Mouse (Mus musculus) stomach, embryonic 14.5 days (tissue): ENCODE data around the gene Ccdc82. TPM values are rescaled to one million over a fixed set of nuclear protein-coding genes. Genes with fewer than 3 reads are reported as not detected.
A peak's percentile ranks its signal among the peaks of the same experiment; 100 is the strongest.

Experiments used
- ATAC-seq: fragments of 200-750 bp; cut with Nextera tagmentation; 2 replicates; pipeline ENCODE4 v1.8.0; 2017; ENCODE audit warnings: low read depth, moderate TSS enrichment; ENCODE audit not compliant: insufficient number of reproducible peaks, insufficient read depth, low FRiP score
- H3K27ac ChIP-seq: fragments of 300-500 bp; sonication (generic); 2 replicates; pipeline ENCODE4 v1.5.1; 2014; ENCODE audit warnings: mild to moderate bottlenecking, low read length, moderate library complexity, mixed read lengths
- H3K27me3 ChIP-seq: fragments of 300-500 bp; sonication (generic); 2 replicates; pipeline ENCODE4 v1.6.1; 2014; ENCODE audit warnings: low read length, control low read depth, mixed read lengths; ENCODE audit not compliant: control insufficient read depth, insufficient read depth
- H3K36me3 ChIP-seq: fragments of 300-500 bp; sonication (generic); 2 replicates; pipeline ENCODE4 v1.6.1; 2014; ENCODE audit warnings: mild to moderate bottlenecking, control low read depth, low read length, moderate library complexity, mixed read lengths; ENCODE audit not compliant: control insufficient read depth, insufficient read depth
- H3K4me1 ChIP-seq: fragments of 300-500 bp; sonication (generic); 2 replicates; pipeline ENCODE4 v1.6.1; 2014; ENCODE audit warnings: low read length, control low read depth, mixed read lengths; ENCODE audit not compliant: control insufficient read depth, insufficient read depth
- H3K4me2 ChIP-seq: fragments of 300-500 bp; sonication (generic); replicated peaks from 2 replicates; pipeline ENCODE4 v1.6.1; 2014; ENCODE audit warnings: low read depth, low read length, control low read depth
- H3K4me3 ChIP-seq: fragments of 300-500 bp; sonication (generic); 2 replicates; pipeline ENCODE4 v1.5.1; 2014; ENCODE audit warnings: low read depth, low read length, control low read depth
- H3K9ac ChIP-seq: fragments of 300-500 bp; sonication (generic); replicated peaks from 2 replicates; pipeline ENCODE4 v1.6.1; 2014; ENCODE audit warnings: low read depth, mild to moderate bottlenecking, control low read depth, low read length, moderate library complexity, mixed read lengths
- H3K9me3 ChIP-seq: fragments of 300-500 bp; sonication (generic); 2 replicates; pipeline ENCODE4 v1.6.1; 2016; ENCODE audit warnings: low read depth, low read length, control low read depth; ENCODE audit not compliant: control insufficient read depth
- WGBS: fragments of 180-500 bp; shearing (Covaris S2); extraction: QIAGEN DNeasy Blood & Tissue Kit; methylation state at CpG from one replicate; pipeline ENCODE4 v1.1.7; 2014; 5-methylcytosine and 5-hydroxymethylcytosine counted together
- polyA plus RNA-seq: library from polyadenylated mRNA; unstranded; fragments of >200 nt; fragmentation: Nextera tagmentation; extraction: Ambion mirVana; gene quantifications from 2 replicates; pipeline ENCODE4 v1.2.1, GENCODE M21; 2014

Gene Ccdc82
- polyA plus RNA-seq, 1 experiment from 2014 or later = 14.0 TPM

GRCm38 (mm10) chr9:13311094-13311493, 64.3 kb downstream of the Ccdc82 start:
- H3K36me3 ChIP-seq = no peaks in the 10 kb centered on the region
- 46% methylated on average over 2 of the region's 2 CpGs for WGBS
- H3K27me3 ChIP-seq = no peaks in the 10 kb centered on the region
- no peak for ATAC-seq
- no peaks in the 10 kb centered on the region for H3K9me3 ChIP-seq
- H3K4me3 ChIP-seq = no peak overlapping the region
- H3K4me2 ChIP-seq = no peak overlapping the region
- H3K27ac ChIP-seq = no peak overlapping the region
- H3K4me1 ChIP-seq = no peaks in the 10 kb centered on the region
- no peak overlapping the region for H3K9ac ChIP-seq

GRCm38 (mm10) chr9:13313923-13314322, 67.2 kb downstream of the Ccdc82 start:
- ATAC-seq = no peak
- no peaks in the 10 kb centered on the region for H3K9me3 ChIP-seq
- H3K36me3 ChIP-seq = no peaks in the 10 kb centered on the region
- H3K4me1 ChIP-seq = no peaks in the 10 kb centered on the region
- no peak overlapping the region for H3K27ac ChIP-seq
- WGBS = 86% methylated on average over 2 of the region's 2 CpGs
- no peak overlapping the region for H3K4me2 ChIP-seq
- H3K4me3 ChIP-seq = no peak overlapping the region
- no peak overlapping the region for H3K9ac ChIP-seq
- H3K27me3 ChIP-seq = no peaks in the 10 kb centered on the region

- no peaks in the 10 kb centered on the region for H3K4me1 ChIP-seq
- no peak overlapping the region for H3K9ac ChIP-seq
- no peaks in the 10 kb centered on the region for H3K36me3 ChIP-seq
- H3K4me3 ChIP-seq = no peak overlapping the region
- H3K9me3 ChIP-seq = no peaks in the 10 kb centered on the region
- 70% methylated on average over 5 of the region's 5 CpGs for WGBS
- ATAC-seq = no peak
- H3K27me3 ChIP-seq = no peaks in the 10 kb centered on the region
- no peak overlapping the region for H3K4me2 ChIP-seq
- no peak overlapping the region for H3K27ac ChIP-seq
Observed at GRCm38 (mm10) chr9:13314577-13315004, 67.8 kb downstream of the Ccdc82 start.

- Histone ChIP-seq H3K27me3 (no peaks in the 10 kb centered on the region), H3K27ac (no peak overlapping the region), H3K36me3 (no peaks in the 10 kb centered on the region), H3K4me1 (no peaks in the 10 kb centered on the region), H3K9ac (no peak overlapping the region), H3K4me2 (no peak overlapping the region), H3K9me3 (no peaks in the 10 kb centered on the region), H3K4me3 (no peak overlapping the region)
- no peak for ATAC-seq
- 57% methylated on average over 5 of the region's 5 CpGs for WGBS
Observed at GRCm38 (mm10) chr9:13315393-13315792, 68.6 kb downstream of the Ccdc82 start.

- no peak for ATAC-seq
- H3K9ac ChIP-seq = no peak overlapping the region
- 99% methylated on average over 2 of the region's 2 CpGs for WGBS
Observed at GRCm38 (mm10) chr9:13319566-13319965, 72.8 kb downstream of the Ccdc82 start.

GRCm38 (mm10) chr9:13320800-13321364, 74.1 kb downstream of the Ccdc82 start:
- Histone ChIP-seq H3K9me3 (no peaks in the 10 kb centered on the region), H3K36me3 (no peaks in the 10 kb centered on the region), H3K27ac (no peak overlapping the region), H3K9ac (no peak overlapping the region), H3K4me3 (no peak overlapping the region), H3K4me1 (peaks cover 11% of the 10 kb centered on the region; the same call in 1 of the 2 replicates), H3K4me2 (no peak overlapping the region), H3K27me3 (no peaks in the 10 kb centered on the region)
- no peak for ATAC-seq
- WGBS = 83% methylated on average over 5 of the region's 5 CpGs

More at GRCm38 (mm10) chr9:13319566-13319965, 72.8 kb downstream of the Ccdc82 start:
- H3K4me1 ChIP-seq = peaks cover 11% of the 10 kb centered on the region; the same call in 1 of the 2 replicates
- no peak overlapping the region for H3K4me3 ChIP-seq
- no peaks in the 10 kb centered on the region for H3K9me3 ChIP-seq
- no peaks in the 10 kb centered on the region for H3K27me3 ChIP-seq
- H3K36me3 ChIP-seq = no peaks in the 10 kb centered on the region
- no peak overlapping the region for H3K27ac ChIP-seq
- H3K4me2 ChIP-seq = no peak overlapping the region

- WGBS = 47% methylated on average over 2 of the region's 2 CpGs
- peaks cover 11% of the 10 kb centered on the region; the same call in 1 of the 2 replicates for H3K4me1 ChIP-seq
- H3K27me3 ChIP-seq = no peaks in the 10 kb centered on the region
- no peak for ATAC-seq
- no peaks in the 10 kb centered on the region for H3K36me3 ChIP-seq
- H3K4me3 ChIP-seq = no peak overlapping the region
- no peaks in the 10 kb centered on the region for H3K9me3 ChIP-seq
- no peak overlapping the region for H3K9ac ChIP-seq
- peak overlapping the region; percentile 34; the same call in 1 of the 2 replicates for H3K27ac ChIP-seq
- no peak overlapping the region for H3K4me2 ChIP-seq
Observed at GRCm38 (mm10) chr9:13323074-13323473, 76.3 kb downstream of the Ccdc82 start.

GRCm38 (mm10) chr9:13323612-13324011, 76.9 kb downstream of the Ccdc82 start:
- peak; percentile 58; the same call in 1 of the 2 replicates for ATAC-seq
- H3K9ac ChIP-seq = no peak overlapping the region
- H3K27me3 ChIP-seq = no peaks in the 10 kb centered on the region
- no peak overlapping the region for H3K4me3 ChIP-seq
- H3K9me3 ChIP-seq = no peaks in the 10 kb centered on the region
- WGBS = 22% methylated on average over 1 of the region's 1 CpGs
- no peak overlapping the region for H3K4me2 ChIP-seq
- no peaks in the 10 kb centered on the region for H3K36me3 ChIP-seq
- peaks cover 11% of the 10 kb centered on the region; the same call in 1 of the 2 replicates for H3K4me1 ChIP-seq
- peak overlapping the region; percentile 34; the same call in 1 of the 2 replicates for H3K27ac ChIP-seq
